Mouse (Mus musculus) stomach, embryonic 16.5 days (tissue): ENCODE measurements around the gene Pde8b. TPM values are rescaled to one million over a fixed set of nuclear protein-coding genes. Genes with fewer than 3 reads are reported as not detected.
A peak's percentile ranks its signal among the peaks of the same experiment; 100 is the strongest.

Experiments used
- ATAC-seq: fragments of 200-750 bp; cut with Nextera tagmentation; 2 replicates; pipeline ENCODE4 v1.8.0; 2017; ENCODE audit warnings: moderate number of reproducible peaks, moderate TSS enrichment; ENCODE audit not compliant: insufficient read depth, low FRiP score
- H3K27ac ChIP-seq: fragments of 300-500 bp; sonication (generic); 2 replicates; pipeline ENCODE4 v1.5.1; 2014; ENCODE audit warnings: low read length
- H3K27me3 ChIP-seq: fragments of 300-500 bp; sonication (generic); 2 replicates; pipeline ENCODE4 v1.6.1; 2014; ENCODE audit warnings: low read length, control low read depth, mixed read lengths; ENCODE audit not compliant: control insufficient read depth, insufficient read depth
- H3K36me3 ChIP-seq: fragments of 300-500 bp; sonication (generic); 2 replicates; pipeline ENCODE4 v1.6.1; 2014; ENCODE audit warnings: low read length; ENCODE audit not compliant: control insufficient read depth, insufficient read depth
- H3K4me1 ChIP-seq: fragments of 300-500 bp; sonication (generic); 2 replicates; pipeline ENCODE4 v1.6.1; 2014; ENCODE audit warnings: low read length, control low read depth, mixed read lengths; ENCODE audit not compliant: control insufficient read depth, insufficient read depth
- H3K4me2 ChIP-seq: fragments of 300-500 bp; sonication (generic); 2 replicates; pipeline ENCODE4 v1.6.1; 2014; ENCODE audit warnings: low read depth, low read length, mixed read lengths
- H3K4me3 ChIP-seq: fragments of 300-500 bp; sonication (generic); replicated peaks from 2 replicates; pipeline ENCODE4 v1.5.1; 2014; ENCODE audit warnings: mild to moderate bottlenecking, low read length
- H3K9ac ChIP-seq: fragments of 300-500 bp; sonication (generic); 2 replicates; pipeline ENCODE4 v1.6.1; 2014; ENCODE audit warnings: low read length
- H3K9me3 ChIP-seq: fragments of 300-500 bp; sonication (generic); replicated peaks from 2 replicates; pipeline ENCODE4 v1.6.1; 2016; ENCODE audit warnings: low read length, control low read depth; ENCODE audit not compliant: control insufficient read depth
- WGBS: fragments of 180-500 bp; shearing (Covaris S2); extraction: QIAGEN DNeasy Blood & Tissue Kit; methylation state at CpG from one replicate; pipeline ENCODE4 v1.1.7; 2014; 5-methylcytosine and 5-hydroxymethylcytosine counted together
- polyA plus RNA-seq: library from polyadenylated mRNA; unstranded; fragments of >200 nt; fragmentation: Nextera tagmentation; extraction: Ambion mirVana; gene quantifications from 2 replicates; pipeline ENCODE4 v1.2.1, GENCODE M21; 2015

Pde8b gene
- polyA plus RNA-seq, result 4.7 and 5.8 TPM in 2 replicates

DNA sequence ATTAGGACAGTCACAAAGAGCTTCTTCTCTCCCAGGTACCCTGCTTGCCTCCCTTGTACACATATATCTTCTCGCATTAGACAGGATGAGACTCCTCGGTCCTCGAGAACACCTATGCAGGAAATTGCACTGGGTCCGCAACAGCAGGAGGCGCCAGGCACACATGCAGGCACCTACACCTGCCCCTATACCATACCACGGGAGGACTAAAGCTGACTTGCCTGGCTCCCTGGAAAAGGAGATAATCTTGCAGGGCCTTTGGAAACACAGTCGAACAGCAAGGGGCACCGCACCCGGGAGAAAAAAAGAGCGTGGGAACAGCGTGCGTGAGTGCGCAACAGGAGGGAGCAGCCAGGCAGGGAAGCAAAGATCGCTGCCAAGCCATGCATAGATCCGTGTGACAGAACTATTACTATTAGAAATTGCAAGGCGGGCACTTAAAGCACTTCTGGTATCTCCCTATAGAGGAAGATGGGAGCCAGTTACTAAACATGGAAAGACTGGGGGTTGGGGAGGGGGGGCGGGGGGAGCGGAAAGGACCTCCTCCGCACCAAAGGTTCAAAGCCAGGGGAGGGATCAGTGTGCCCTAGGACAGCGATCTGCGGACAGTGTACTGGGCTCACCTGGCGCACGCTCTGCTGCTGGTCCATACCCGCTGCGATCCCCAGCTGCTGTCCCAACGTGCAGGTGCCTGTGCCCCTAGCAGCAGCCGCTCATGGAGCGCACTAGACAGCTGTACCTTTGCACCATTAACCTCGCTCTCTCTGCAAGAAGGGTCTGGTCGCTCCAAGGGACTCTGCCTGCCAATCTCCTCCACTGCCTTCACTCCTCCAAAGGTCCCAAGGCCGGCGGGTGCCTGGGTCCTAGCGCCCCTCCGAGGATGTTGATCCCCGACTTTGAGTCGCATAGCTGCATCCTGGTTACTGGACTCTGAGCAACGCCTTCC, at the start of gene Pde8b:
Gene Pde8b (minus strand): TSS at position 826 of the 946 bp plus-strand sequence.
- peak within 1 kb of the TSS; percentile 54 for H3K9ac ChIP-seq
- H3K4me3 ChIP-seq, result peak within 1 kb of the TSS; percentile 34
- WGBS, result 5% methylated on average over 37 of the region's 37 CpGs
- peak within 1 kb of the TSS; percentile 53 for H3K4me2 ChIP-seq
- no peaks in the 10 kb centered on the region for H3K36me3 ChIP-seq
- H3K4me1 ChIP-seq, result no peaks in the 10 kb centered on the region
- peaks cover 8% of the 10 kb centered on the region for H3K27me3 ChIP-seq
- H3K9me3 ChIP-seq, result no peaks in the 10 kb centered on the region
- ATAC-seq, result peak; percentile 83
- no peak within 1 kb of the TSS for H3K27ac ChIP-seq

DNA sequence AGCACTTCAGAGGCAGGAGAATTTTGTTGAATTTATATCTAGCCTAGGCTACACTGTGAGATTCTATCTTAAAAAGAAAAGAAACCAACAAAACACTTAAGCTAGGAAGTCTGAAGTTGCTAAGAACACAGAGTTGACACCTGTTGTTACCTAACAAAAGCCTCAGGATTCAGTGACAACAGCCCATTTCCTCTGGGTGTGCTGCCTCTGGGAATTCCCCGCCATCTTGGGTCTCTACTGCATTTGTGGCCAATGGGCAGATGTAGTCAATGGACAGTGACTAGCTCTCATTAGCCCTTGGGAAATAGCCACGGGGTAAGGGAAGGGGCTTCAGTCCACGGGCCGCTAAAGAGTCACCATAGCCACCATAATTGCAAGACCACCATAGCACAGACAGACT, 41.8 kb upstream of the Pde8b start:
- Histone ChIP-seq H3K9ac (no peak overlapping the region), H3K36me3 (no peaks in the 10 kb centered on the region), H3K27me3 (no peaks in the 10 kb centered on the region), H3K4me2 (no peak overlapping the region), H3K27ac (no peak overlapping the region), H3K4me1 (no peaks in the 10 kb centered on the region), H3K4me3 (no peak overlapping the region), H3K9me3 (no peaks in the 10 kb centered on the region)
- 84% methylated on average over 4 of the region's 4 CpGs for WGBS
- ATAC-seq, result no peak

GRCm38 (mm10) chr13:95288027-95288426, 37.9 kb upstream of the Pde8b start:
- no peak for ATAC-seq
- WGBS, result 71% methylated on average over 7 of the region's 7 CpGs
- H3K27me3 ChIP-seq, result no peaks in the 10 kb centered on the region

DNA sequence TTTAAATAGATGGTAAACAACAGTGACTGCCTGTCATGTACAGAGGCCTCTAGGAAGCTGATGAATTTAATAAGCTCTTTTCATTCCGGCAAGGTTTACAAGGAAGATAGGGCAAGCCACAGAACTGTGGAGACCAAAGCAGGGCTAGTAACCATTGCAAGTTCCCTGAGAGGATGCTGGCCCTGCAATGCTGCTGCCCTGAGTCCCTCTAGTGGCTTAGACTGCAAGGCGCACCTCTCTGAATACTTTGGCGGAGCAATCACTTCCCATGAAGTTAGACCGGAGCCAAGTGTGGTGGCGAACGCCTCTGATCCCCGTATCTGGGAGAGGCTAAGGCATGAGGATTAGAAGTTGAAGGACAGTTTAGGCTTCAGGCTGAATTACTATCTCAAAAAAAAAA, 36.9 kb upstream of the Pde8b start:
- Histone ChIP-seq H3K4me2 (no peak overlapping the region), H3K9ac (no peak overlapping the region), H3K4me1 (no peaks in the 10 kb centered on the region), H3K27ac (no peak overlapping the region), H3K36me3 (no peaks in the 10 kb centered on the region), H3K9me3 (no peaks in the 10 kb centered on the region), H3K27me3 (no peaks in the 10 kb centered on the region), H3K4me3 (no peak overlapping the region)
- peak; percentile 69 for ATAC-seq
- WGBS, result 3% methylated on average over 7 of the region's 7 CpGs

More at GRCm38 (mm10) chr13:95288027-95288426, 37.9 kb upstream of the Pde8b start:
- Histone ChIP-seq H3K36me3 (no peaks in the 10 kb centered on the region), H3K9me3 (no peaks in the 10 kb centered on the region), H3K4me2 (no peak overlapping the region), H3K4me3 (no peak overlapping the region), H3K4me1 (no peaks in the 10 kb centered on the region), H3K27ac (no peak overlapping the region), H3K9ac (no peak overlapping the region)

GRCm38 (mm10) chr13:95281740-95282673, 31.9 kb upstream of the Pde8b start:
- WGBS, result 36% methylated on average over 6 of the region's 7 CpGs
- H3K4me2 ChIP-seq, result no peak overlapping the region
- H3K4me1 ChIP-seq, result no peaks in the 10 kb centered on the region
- H3K9ac ChIP-seq, result no peak overlapping the region
- ATAC-seq, result peak; percentile 72
- H3K9me3 ChIP-seq, result no peaks in the 10 kb centered on the region
- no peaks in the 10 kb centered on the region for H3K27me3 ChIP-seq
- no peaks in the 10 kb centered on the region for H3K36me3 ChIP-seq
- no peak overlapping the region for H3K27ac ChIP-seq
- H3K4me3 ChIP-seq, result no peak overlapping the region

DNA sequence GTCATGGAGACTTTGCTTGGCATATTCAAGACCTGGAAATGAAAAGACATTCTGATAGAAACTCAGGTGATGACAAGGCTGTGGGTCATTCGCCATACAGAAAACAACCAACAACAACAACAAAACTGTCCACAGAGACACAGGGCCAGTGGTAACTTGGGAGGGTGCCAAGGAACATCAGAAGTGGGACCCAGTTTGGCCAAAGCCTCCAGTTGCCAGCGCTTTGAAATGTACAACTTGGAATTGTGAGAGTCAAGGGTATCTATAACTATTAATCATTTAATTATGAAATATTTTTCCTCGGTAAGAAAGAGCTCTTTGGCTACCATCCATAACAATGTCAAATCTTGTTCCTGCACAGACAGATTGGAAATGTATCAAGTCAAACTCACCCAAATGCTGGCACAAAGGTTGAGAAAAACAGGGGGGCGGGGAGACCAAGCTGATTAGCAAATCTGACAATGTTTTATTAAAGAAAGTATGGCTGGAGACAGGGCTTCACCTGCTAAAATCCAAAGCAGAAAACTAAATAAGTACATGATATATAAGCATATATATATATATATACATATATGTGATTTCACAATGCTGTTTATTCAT, 28.4 kb upstream of the Pde8b start:
- Histone ChIP-seq H3K27ac (no peak overlapping the region), H3K27me3 (no peaks in the 10 kb centered on the region), H3K9me3 (no peaks in the 10 kb centered on the region), H3K4me1 (no peaks in the 10 kb centered on the region), H3K4me2 (no peak overlapping the region), H3K36me3 (no peaks in the 10 kb centered on the region), H3K4me3 (no peak overlapping the region), H3K9ac (no peak overlapping the region)
- no peak for ATAC-seq
- 77% methylated on average over 4 of the region's 4 CpGs for WGBS

DNA sequence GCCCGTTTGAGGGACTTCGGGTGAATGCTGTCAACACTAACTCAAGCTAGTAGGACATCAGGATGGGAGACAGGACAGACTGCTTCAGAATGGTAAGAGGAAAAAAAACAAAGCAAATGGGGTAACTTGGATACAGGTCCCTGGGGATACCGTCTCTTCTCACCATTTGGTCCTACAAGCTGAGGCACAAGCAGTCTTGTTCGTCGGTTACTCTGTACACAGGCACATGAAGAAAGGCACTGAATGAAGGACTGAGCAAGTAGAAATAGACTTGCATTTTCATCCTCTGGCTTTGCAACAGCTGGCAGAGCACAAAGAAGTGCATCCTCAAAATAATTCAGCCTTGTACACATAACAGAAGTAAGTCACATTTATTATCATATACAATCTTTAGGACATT, 14.6 kb upstream of the Pde8b start:
- ATAC-seq, result no peak
- Histone ChIP-seq H3K36me3 (no peaks in the 10 kb centered on the region), H3K9me3 (no peaks in the 10 kb centered on the region), H3K27me3 (no peaks in the 10 kb centered on the region), H3K9ac (no peak overlapping the region), H3K4me3 (no peak overlapping the region), H3K27ac (no peak overlapping the region), H3K4me1 (peaks cover 7% of the 10 kb centered on the region; the same call in 1 of the 2 replicates), H3K4me2 (no peak overlapping the region)
- WGBS, result 80% methylated on average over 5 of the region's 5 CpGs

- Histone ChIP-seq H3K4me2 (no peak overlapping the region), H3K9me3 (no peaks in the 10 kb centered on the region), H3K27me3 (no peaks in the 10 kb centered on the region), H3K27ac (no peak overlapping the region), H3K4me3 (no peak overlapping the region), H3K4me1 (peaks cover 7% of the 10 kb centered on the region; the same call in 1 of the 2 replicates), H3K9ac (no peak overlapping the region), H3K36me3 (no peaks in the 10 kb centered on the region)
- 61% methylated on average over 9 of the region's 9 CpGs for WGBS
- ATAC-seq, result no peak
Observed at GRCm38 (mm10) chr13:95260886-95261789, 11.0 kb upstream of the Pde8b start.
